Mouse (Mus musculus): ENCODE results near the gene Pkd2l1. TPM values are rescaled to one million over a fixed set of nuclear protein-coding genes. Genes with fewer than 3 reads are reported as not detected.
A peak's percentile ranks its signal among the peaks of the same experiment; 100 is the strongest.

Gene Pkd2l1
- polyA plus RNA-seq, 1 experiment from 2014 or later = not detected

DNA sequence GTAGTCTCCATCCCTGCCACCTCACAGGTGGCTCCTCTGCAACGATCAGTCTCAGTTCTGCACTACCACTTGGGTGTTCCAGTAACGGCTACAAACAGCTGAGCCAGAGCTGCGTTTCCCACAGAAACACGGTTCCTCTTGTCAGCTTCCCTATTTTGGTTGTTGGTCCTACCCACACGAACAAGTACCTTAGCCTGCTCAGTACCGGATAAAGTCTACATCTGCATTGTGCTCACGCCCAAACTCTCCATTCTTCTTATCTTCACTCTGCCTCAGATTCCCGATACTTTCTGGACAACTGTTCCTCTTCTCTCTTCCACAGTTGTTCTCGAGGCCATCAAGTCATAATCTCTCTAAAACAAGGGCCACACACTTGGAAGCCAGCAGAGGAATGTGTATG is 47.9 kb downstream of the Pkd2l1 start:
- Histone ChIP-seq H3K9me3 (ENCODE audit: control insufficient read depth, low read length) (no peaks in the 10 kb centered on the region), H3K9ac (ENCODE audit: low read length) (no peak overlapping the region), H3K27ac (replicated peaks) (no peak overlapping the region), H3K4me2 (replicated peaks; ENCODE audit: low read depth) (no peak overlapping the region), H3K27me3 (ENCODE audit: control insufficient read depth, insufficient read depth, low read length) (no peaks in the 10 kb centered on the region), H3K36me3 (ENCODE audit: control insufficient read depth, insufficient read depth, low read length) (peaks cover 7% of the 10 kb centered on the region; the same call in 1 of the 2 replicates), H3K4me1 (replicated peaks; ENCODE audit: control insufficient read depth, insufficient read depth) (peaks cover 4% of the 10 kb centered on the region; the same call in 1 of the 2 replicates), H3K4me3 (ENCODE audit: low read depth, low read length) (no peak overlapping the region)
- TF ChIP-seq EP300 (optimal IDR thresholded peaks at IDR 0.05) (no peak), CTCF (IDR thresholded peaks at IDR 0.05; ENCODE audit: low read depth) (no peak)
- ATAC-seq (ENCODE audit: low FRiP score, low TSS enrichment) = no peak
- WGBS = 75% methylated on average over 9 of the region's 9 CpGs
- DNase-seq (ENCODE audit: low spot score) = no peak

- H3K9ac ChIP-seq (ENCODE audit: low read length) = peak overlapping the region; percentile 38; the same call in 1 of the 2 replicates
- H3K27me3 ChIP-seq (ENCODE audit: control insufficient read depth, insufficient read depth, low read length) = no peaks in the 10 kb centered on the region
- WGBS = 29% methylated on average over 7 of the region's 7 CpGs
- DNase-seq (ENCODE audit: low spot score) (no peak), ATAC-seq (ENCODE audit: low FRiP score, low TSS enrichment) (no peak)
- peak overlapping the region; percentile 50 for H3K4me2 ChIP-seq (replicated peaks; ENCODE audit: low read depth)
- H3K4me3 ChIP-seq (ENCODE audit: low read depth, low read length) = peak overlapping the region; percentile 76
- 0 out of 2 replicates have a peak, but pooled peaks cover 2% of the 10 kb centered on the region for H3K4me1 ChIP-seq (replicated peaks; ENCODE audit: control insufficient read depth, insufficient read depth)
- no peaks in the 10 kb centered on the region for H3K36me3 ChIP-seq (ENCODE audit: control insufficient read depth, insufficient read depth, low read length)
- H3K27ac ChIP-seq (replicated peaks) = no peak overlapping the region
- H3K9me3 ChIP-seq (ENCODE audit: control insufficient read depth, low read length) = no peaks in the 10 kb centered on the region
- TF ChIP-seq CTCF (IDR thresholded peaks at IDR 0.05; ENCODE audit: low read depth) = no peak
- TF ChIP-seq EP300 (optimal IDR thresholded peaks at IDR 0.05) = no peak
These were observed 56.2 kb downstream of the Pkd2l1 start for GRCm38 (mm10) chr19:44135960-44136485.

DNA sequence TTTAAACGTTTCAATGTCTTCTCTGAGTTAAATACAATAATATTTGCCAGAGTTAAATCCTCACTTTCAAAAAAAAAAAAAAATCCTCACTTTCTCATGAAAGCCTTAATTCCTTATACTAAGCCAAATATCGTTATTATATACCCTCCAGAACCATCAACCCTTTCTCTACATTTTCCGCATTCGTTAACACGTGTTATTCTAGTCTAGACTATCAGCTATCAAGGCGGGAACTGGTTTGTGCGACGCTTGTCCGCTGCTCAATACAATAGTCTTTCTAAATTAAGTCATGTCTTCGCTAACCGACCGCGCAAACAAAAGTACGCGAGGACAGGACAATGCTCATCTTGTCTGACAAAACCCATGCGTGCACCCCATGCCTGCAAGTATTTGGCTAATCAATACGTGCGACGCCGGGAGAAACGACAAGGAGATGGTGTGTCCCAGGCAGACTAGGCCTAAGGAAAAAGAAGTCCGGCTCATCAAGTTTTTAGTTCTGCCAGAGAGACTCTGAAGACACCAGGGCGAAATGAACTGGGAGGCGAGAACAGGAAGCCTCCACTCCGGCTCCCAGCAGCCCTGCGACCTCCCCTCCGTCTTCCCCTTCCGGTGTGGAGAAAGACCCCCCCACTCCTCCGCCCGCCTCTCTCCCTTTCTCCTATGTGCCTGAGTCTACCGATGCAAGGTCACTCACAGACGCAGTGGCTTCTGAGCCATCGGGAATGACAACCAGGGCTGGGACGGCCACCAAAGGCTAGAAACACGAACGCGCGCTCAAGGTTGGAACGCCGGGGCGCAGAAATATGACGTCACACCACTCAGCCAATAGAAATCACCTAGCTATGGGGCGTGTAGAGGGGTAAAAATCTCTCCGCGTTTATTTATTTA is 56.9 kb downstream of the Pkd2l1 start, which contains the start of gene Cwf19l1:
Cwf19l1 (minus strand) TSS at position 805 of the 888 bp plus-strand sequence.
- H3K4me3 ChIP-seq (ENCODE audit: low read depth, low read length) = peak within 1 kb of the TSS; percentile 76
- peak; percentile 90 for ATAC-seq (ENCODE audit: low FRiP score, low TSS enrichment)
- DNase-seq (ENCODE audit: low spot score) = peak; percentile 90
- TF ChIP-seq CTCF (IDR thresholded peaks at IDR 0.05; ENCODE audit: low read depth) = no peak
- peak within 1 kb of the TSS; percentile 76 for H3K9ac ChIP-seq (ENCODE audit: low read length)
- no peaks in the 10 kb centered on the region for H3K27me3 ChIP-seq (ENCODE audit: control insufficient read depth, insufficient read depth, low read length)
- H3K36me3 ChIP-seq (ENCODE audit: control insufficient read depth, insufficient read depth, low read length) = no peaks in the 10 kb centered on the region
- under 1% methylated on average over 45 of the region's 45 CpGs for WGBS
- no peaks in the 10 kb centered on the region for H3K9me3 ChIP-seq (ENCODE audit: control insufficient read depth, low read length)
- H3K4me2 ChIP-seq (replicated peaks; ENCODE audit: low read depth) = peak within 1 kb of the TSS; percentile 81
- peak within 1 kb of the TSS; percentile 78 for H3K27ac ChIP-seq (replicated peaks)
- 0 out of 2 replicates have a peak, but pooled peaks cover 2% of the 10 kb centered on the region for H3K4me1 ChIP-seq (replicated peaks; ENCODE audit: control insufficient read depth, insufficient read depth)

- 89% methylated on average over 5 of the region's 5 CpGs for WGBS
- ATAC-seq (ENCODE audit: low FRiP score, low TSS enrichment) = no peak
- DNase-seq (ENCODE audit: low spot score) = no peak
- Histone ChIP-seq H3K36me3 (ENCODE audit: control insufficient read depth, insufficient read depth, low read length) (peaks cover 3% of the 10 kb centered on the region; the same call in 1 of the 2 replicates), H3K27me3 (ENCODE audit: control insufficient read depth, insufficient read depth, low read length) (no peaks in the 10 kb centered on the region), H3K4me2 (replicated peaks; ENCODE audit: low read depth) (no peak overlapping the region), H3K4me3 (ENCODE audit: low read depth, low read length) (no peak overlapping the region), H3K9ac (ENCODE audit: low read length) (no peak overlapping the region), H3K4me1 (replicated peaks; ENCODE audit: control insufficient read depth, insufficient read depth) (0 out of 2 replicates have a peak, but pooled peaks cover 2% of the 10 kb centered on the region), H3K27ac (replicated peaks) (no peak overlapping the region), H3K9me3 (ENCODE audit: control insufficient read depth, low read length) (no peaks in the 10 kb centered on the region)
- no peak for TF ChIP-seq CTCF (IDR thresholded peaks at IDR 0.05; ENCODE audit: low read depth)
- TF ChIP-seq EP300 (optimal IDR thresholded peaks at IDR 0.05) = no peak
These were observed 59.3 kb downstream of the Pkd2l1 start for GRCm38 (mm10) chr19:44132917-44133316.

GRCm38 (mm10) chr19:44128560-44128959 is 63.7 kb downstream of the Pkd2l1 start:
- ATAC-seq (ENCODE audit: low FRiP score, low TSS enrichment) (no peak), DNase-seq (ENCODE audit: low spot score) (no peak)
- H3K4me3 ChIP-seq (ENCODE audit: low read depth, low read length) = no peak overlapping the region
- H3K4me1 ChIP-seq (replicated peaks; ENCODE audit: control insufficient read depth, insufficient read depth) = no peaks in the 10 kb centered on the region
- no peak overlapping the region for H3K27ac ChIP-seq (replicated peaks)
- WGBS = 55% methylated on average over 2 of the region's 2 CpGs
- no peaks in the 10 kb centered on the region for H3K9me3 ChIP-seq (ENCODE audit: control insufficient read depth, low read length)
- no peak overlapping the region for H3K9ac ChIP-seq (ENCODE audit: low read length)
- H3K36me3 ChIP-seq (ENCODE audit: control insufficient read depth, insufficient read depth, low read length) = peaks cover 13% of the 10 kb centered on the region; the same call in 1 of the 2 replicates
- H3K27me3 ChIP-seq (ENCODE audit: control insufficient read depth, insufficient read depth, low read length) = no peaks in the 10 kb centered on the region
- TF ChIP-seq EP300 (optimal IDR thresholded peaks at IDR 0.05) (no peak), CTCF (IDR thresholded peaks at IDR 0.05; ENCODE audit: low read depth) (no peak)
- H3K4me2 ChIP-seq (replicated peaks; ENCODE audit: low read depth) = no peak overlapping the region

Measured in stomach, postnatal 0 days (tissue).